Mouse (Mus musculus) cortical plate, adult 2 months (tissue): Measurements from ENCODE around the gene Chd9.

Experiments used
- CTCF ChIP-seq: fragments of 200-500 bp; IDR thresholded peaks from 2 replicates; pipeline ENCODE4 v1.5.1; 2011; ENCODE audit warnings: mild to moderate bottlenecking, control low read depth, low read length; ENCODE audit not compliant: insufficient read depth; ENCODE audit errors: extremely low read depth
- POLR2A ChIP-seq: fragments of 200-500 bp; IDR thresholded peaks from 2 replicates; pipeline ENCODE4 v1.6.1; 2011; ENCODE audit warnings: mild to moderate bottlenecking, low read length, control low read depth; ENCODE audit not compliant: insufficient read depth; ENCODE audit errors: extremely low read depth

- no peak for TF ChIP-seq POLR2A
- no peak for TF ChIP-seq CTCF
Measured at GRCm38 (mm10) chr8:90938352-90938930, 110.3 kb downstream of the Chd9 start.
